ENCODE assay signal across 9 mouse cellular contexts in genomic region chr10:76203798-76204283, GRCm38 (mm10). TPM values are rescaled to one million over a fixed set of nuclear protein-coding genes. Genes with fewer than 3 reads are reported as not detected.
DNase-seq lines count a peak whose midpoint lies in the region; ATAC-seq lines count a peak whose summit lies in the region.
"Had no signal": no experiment of that assay in that cellular context is flagged by ENCODE, and none has a peak within 500 bp of the region (broad histone marks: within the 10 kb centered on the region; RNA-seq: fewer than 3 reads in every experiment).

No protein-coding gene starts in this region.

- no peaks in the 10 kb centered on the region for H3K9me3 ChIP-seq in forebrain, embryonic 14.5 days (replicated peaks; ENCODE audit: control insufficient read depth, low read length)
- H3K9me3 ChIP-seq in intestine, embryonic 16.5 days (ENCODE audit: control insufficient read depth, low read length): no peaks in the 10 kb centered on the region
- H3K9me3 ChIP-seq in liver, embryonic 12.5 days (replicated peaks): no peaks in the 10 kb centered on the region
- no peaks in the 10 kb centered on the region for H3K9me3 ChIP-seq in neural tube, embryonic 14.5 days (ENCODE audit: control insufficient read depth, low read length)

- peak overlapping the region; percentile 24 for H3K4me3 ChIP-seq in forebrain, embryonic 14.5 days (ENCODE audit: low read depth, low read length)
- H3K4me3 ChIP-seq in intestine, embryonic 16.5 days (ENCODE audit: low read length): peak overlapping the region; percentile 39
- H3K4me3 ChIP-seq in liver, embryonic 12.5 days: peak overlapping the region; percentile 27
- peak overlapping the region; percentile 26; the same call in 1 of the 2 replicates for H3K4me3 ChIP-seq in neural tube, embryonic 14.5 days (ENCODE audit: low read depth, low read length)

- H3K27ac ChIP-seq in forebrain, embryonic 14.5 days (ENCODE audit: low read depth, low read length): no peak overlapping the region
- no peak overlapping the region for H3K27ac ChIP-seq in intestine, embryonic 16.5 days (ENCODE audit: low read length)
- H3K27ac ChIP-seq in liver, embryonic 12.5 days: no peak overlapping the region
- no peak overlapping the region for H3K27ac ChIP-seq in neural tube, embryonic 14.5 days (ENCODE audit: low read depth, low read length)
- H3K27ac ChIP-seq: macrophage had no signal

- WGBS in forebrain, embryonic 14.5 days: 26% methylated on average over 14 of the region's 18 CpGs
- WGBS in intestine, embryonic 16.5 days: 27% methylated on average over 17 of the region's 18 CpGs
- 7% methylated on average over 17 of the region's 18 CpGs for WGBS in liver, embryonic 12.5 days (ENCODE audit: insufficient replicate concordance)
- WGBS in neural tube, embryonic 14.5 days: 19% methylated on average over 15 of the region's 18 CpGs

- H3K36me3 ChIP-seq in forebrain, embryonic 14.5 days (ENCODE audit: control insufficient read depth, insufficient read depth, low read length): peaks cover 31% of the 10 kb centered on the region
- H3K36me3 ChIP-seq in intestine, embryonic 16.5 days (ENCODE audit: control insufficient read depth, insufficient read depth, low read length): no peaks in the 10 kb centered on the region
- peaks cover 6% of the 10 kb centered on the region; the same call in 1 of the 2 replicates for H3K36me3 ChIP-seq in liver, embryonic 12.5 days
- peaks cover 15% of the 10 kb centered on the region for H3K36me3 ChIP-seq in neural tube, embryonic 14.5 days (ENCODE audit: control insufficient read depth, insufficient read depth, low read length)

- peak; percentile 54 for ATAC-seq in forebrain, embryonic 14.5 days
- no peak for ATAC-seq in intestine, embryonic 16.5 days
- no peak for ATAC-seq in liver, embryonic 12.5 days
- ATAC-seq in neural tube, embryonic 14.5 days (ENCODE audit: low read depth): peak; percentile 57; the same call in 1 of the 2 replicates

- peak overlapping the region; percentile 44 for H3K9ac ChIP-seq in forebrain, embryonic 14.5 days (ENCODE audit: low read length)
- H3K9ac ChIP-seq in intestine, embryonic 16.5 days (ENCODE audit: low read depth, low read length): peak overlapping the region; percentile 65
- no peak overlapping the region for H3K9ac ChIP-seq in liver, embryonic 12.5 days
- H3K9ac ChIP-seq in neural tube, embryonic 14.5 days (replicated peaks; ENCODE audit: low read depth, low read length): peak overlapping the region; percentile 32; the same call in 1 of the 2 replicates

- H3K27me3 ChIP-seq in forebrain, embryonic 14.5 days (replicated peaks; ENCODE audit: control insufficient read depth, insufficient read depth, low read length): no peaks in the 10 kb centered on the region
- no peaks in the 10 kb centered on the region for H3K27me3 ChIP-seq in intestine, embryonic 16.5 days (replicated peaks; ENCODE audit: control insufficient read depth, insufficient read depth, low read length)
- peaks cover 3% of the 10 kb centered on the region; the same call in 1 of the 2 replicates for H3K27me3 ChIP-seq in liver, embryonic 12.5 days (replicated peaks)
- H3K27me3 ChIP-seq in neural tube, embryonic 14.5 days (ENCODE audit: control insufficient read depth, insufficient read depth, low read length): no peaks in the 10 kb centered on the region

- peak; percentile 23 to 41 for DNase-seq in left cerebral cortex, adult 18-20 months (ENCODE audit: low spot score in 2 of 2)
- DNase-seq in left cerebral cortex, adult 8-10 months (ENCODE audit: low spot score in 2 of 2): no peak
- DNase-seq in brain, embryonic 18.5 days (ENCODE audit: low read depth, low spot score): peak; percentile 20
- DNase-seq in forebrain, embryonic 14.5 days (ENCODE audit: low spot score): peak; percentile 55
- no peak for DNase-seq in natural killer cell, adult 2 months (ENCODE audit: low spot score in 2 of 2)

- no peaks in the 10 kb centered on the region for H3K4me1 ChIP-seq in forebrain, embryonic 14.5 days (ENCODE audit: control insufficient read depth, insufficient read depth, low read length)
- H3K4me1 ChIP-seq in intestine, embryonic 16.5 days (ENCODE audit: control insufficient read depth, insufficient read depth, low read length): no peaks in the 10 kb centered on the region
- no peaks in the 10 kb centered on the region; the same call in 1 of the 2 replicates for H3K4me1 ChIP-seq in liver, embryonic 12.5 days
- no peaks in the 10 kb centered on the region for H3K4me1 ChIP-seq in neural tube, embryonic 14.5 days (ENCODE audit: control insufficient read depth, insufficient read depth, low read length)

- peak overlapping the region; percentile 43 for H3K4me2 ChIP-seq in forebrain, embryonic 14.5 days (ENCODE audit: low read length)
- H3K4me2 ChIP-seq in intestine, embryonic 16.5 days (ENCODE audit: low read depth, low read length): peak overlapping the region; percentile 58
- peak overlapping the region; percentile 58 for H3K4me2 ChIP-seq in liver, embryonic 12.5 days
- H3K4me2 ChIP-seq in neural tube, embryonic 14.5 days (ENCODE audit: low read depth, low read length): peak overlapping the region; percentile 46

RNA-seq across cellular contexts. Expression of gene Prmt2, which starts 33.8 kb away (rescaled TPM):
- total RNA-seq in left cerebral cortex, adult 18-20 months (2021): 10 to 100 TPM; 62.1 to 70.2 TPM
- 10 to 100 TPM; 46.5 to 57.7 (median 56.5) TPM for total RNA-seq in left cerebral cortex, adult 8-10 months (2022)
- polyA plus RNA-seq in forebrain, embryonic 14.5 days (2014; fragmentation: Nextera tagmentation; extraction: Ambion mirVana): 279 and 307 TPM in 2 replicates
- 42.6 and 44.2 TPM in 2 replicates for polyA plus RNA-seq in intestine, embryonic 16.5 days (2015; fragmentation: Nextera tagmentation; extraction: Ambion mirVana)
- polyA plus RNA-seq in liver, embryonic 12.5 days (2016; fragmentation: Nextera tagmentation; extraction: Ambion mirVana): 10.1 and 10.5 TPM in 2 replicates
- polyA plus RNA-seq in neural tube, embryonic 14.5 days (2014; fragmentation: Nextera tagmentation; extraction: Ambion mirVana): 279 and 325 TPM in 2 replicates

RNA-seq across cellular contexts. Expression of gene S100b, which starts 49.8 kb away (rescaled TPM):
- total RNA-seq in left cerebral cortex, adult 18-20 months (2021): 100 to 1,000 TPM; 157 to 173 TPM
- 100 to 1,000 TPM; 175 to 204 (median 187) TPM for total RNA-seq in left cerebral cortex, adult 8-10 months (2022)
- polyA plus RNA-seq in forebrain, embryonic 14.5 days (2014; fragmentation: Nextera tagmentation; extraction: Ambion mirVana): 0.42 and 0.77 TPM in 2 replicates
- polyA plus RNA-seq in intestine, embryonic 16.5 days (2015; fragmentation: Nextera tagmentation; extraction: Ambion mirVana): 2.1 and 2.4 TPM in 2 replicates
- polyA plus RNA-seq in liver, embryonic 12.5 days (2016; fragmentation: Nextera tagmentation; extraction: Ambion mirVana): not detected in 2 replicates
- polyA plus RNA-seq in neural tube, embryonic 14.5 days (2014; fragmentation: Nextera tagmentation; extraction: Ambion mirVana): 2.1 and 5.7 TPM in 2 replicates
- polyA plus RNA-seq: macrophage had no signal

RNA-seq across cellular contexts. Expression of gene Slc5a4a, which starts 56.6 kb away (rescaled TPM):
- not detected for total RNA-seq in left cerebral cortex, adult 18-20 months (2021)
- not detected for total RNA-seq in left cerebral cortex, adult 8-10 months (2022)
- not detected in 2 replicates for polyA plus RNA-seq in forebrain, embryonic 14.5 days (2014; fragmentation: Nextera tagmentation; extraction: Ambion mirVana)
- polyA plus RNA-seq in intestine, embryonic 16.5 days (2015; fragmentation: Nextera tagmentation; extraction: Ambion mirVana): 0.21 and 0.28 TPM in 2 replicates
- polyA plus RNA-seq in liver, embryonic 12.5 days (2016; fragmentation: Nextera tagmentation; extraction: Ambion mirVana): 0.06 TPM in 1 of 2 replicates, not detected in the other
- 0.09 TPM in 1 of 2 replicates, not detected in the other for polyA plus RNA-seq in neural tube, embryonic 14.5 days (2014; fragmentation: Nextera tagmentation; extraction: Ambion mirVana)
- polyA plus RNA-seq: macrophage had no signal

Comparison
In these comparisons a context has a peak if more than half of its experiments do, and no peak if none do; other contexts are left out.
1. DNase-seq: peak in left cerebral cortex, adult 18-20 months (2 of 2), brain, embryonic 18.5 days (single experiment) and forebrain, embryonic 14.5 days (single experiment); none in left cerebral cortex, adult 8-10 months (0 of 2) and natural killer cell, adult 2 months (0 of 2).
2. ATAC-seq: peak in forebrain, embryonic 14.5 days (single experiment) and neural tube, embryonic 14.5 days (single experiment); none in intestine, embryonic 16.5 days (single experiment) and liver, embryonic 12.5 days (single experiment).
3. Peak in every context shown above with its lines, with median percentiles within 50 percentile points of each other: H3K4me2 ChIP-seq and H3K4me3 ChIP-seq.